Mouse (Mus musculus): Measurements from ENCODE around the gene Arpc1a.

GRCm38 (mm10) chr5:145138836-145139235, 55.2 kb downstream of the Arpc1a start:
- TF ChIP-seq MAFK (IDR thresholded peaks at IDR 0.05; ENCODE audit: insufficient read depth, low read depth, low read length), result no peak
- no peak for TF ChIP-seq CHD2 (IDR thresholded peaks at IDR 0.05; ENCODE audit: low read depth, low read length)
